Mouse (Mus musculus) mouse trophoblast stem cell (cell line): ENCODE measurements around the gene Bbs4.

Experiments used
- in situ Hi-C, 2 experiments: fragments of 300-500 bp; cut with MseI, MboI; formaldehyde crosslinking; loops; 2 replicates in 1 of 2; 3 replicates in 1 of 2; pipeline ENCODE4 v1.15.1; 2025

The Bbs4 gene

DNA sequence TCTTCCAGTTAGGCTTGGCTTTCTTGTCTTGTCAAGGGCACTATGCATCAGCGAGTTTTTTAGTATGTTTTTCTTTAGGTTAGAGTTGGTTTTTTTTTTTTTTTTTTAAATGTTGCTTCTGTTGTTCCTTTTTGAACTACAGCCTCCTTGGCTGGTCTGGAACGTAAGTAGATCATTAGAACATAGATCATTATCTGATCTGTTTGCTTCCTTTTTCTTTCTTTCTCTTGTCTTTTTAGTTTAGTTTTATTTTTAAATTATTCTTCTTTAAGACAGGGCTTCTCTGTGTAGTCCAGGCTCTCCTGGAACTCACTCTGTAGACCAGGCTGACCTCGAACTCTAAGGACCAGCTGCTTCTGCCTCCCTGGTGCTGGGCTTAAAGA, 60.8 kb downstream of the Bbs4 start:
- in situ Hi-C loops: no loop called here

DNA sequence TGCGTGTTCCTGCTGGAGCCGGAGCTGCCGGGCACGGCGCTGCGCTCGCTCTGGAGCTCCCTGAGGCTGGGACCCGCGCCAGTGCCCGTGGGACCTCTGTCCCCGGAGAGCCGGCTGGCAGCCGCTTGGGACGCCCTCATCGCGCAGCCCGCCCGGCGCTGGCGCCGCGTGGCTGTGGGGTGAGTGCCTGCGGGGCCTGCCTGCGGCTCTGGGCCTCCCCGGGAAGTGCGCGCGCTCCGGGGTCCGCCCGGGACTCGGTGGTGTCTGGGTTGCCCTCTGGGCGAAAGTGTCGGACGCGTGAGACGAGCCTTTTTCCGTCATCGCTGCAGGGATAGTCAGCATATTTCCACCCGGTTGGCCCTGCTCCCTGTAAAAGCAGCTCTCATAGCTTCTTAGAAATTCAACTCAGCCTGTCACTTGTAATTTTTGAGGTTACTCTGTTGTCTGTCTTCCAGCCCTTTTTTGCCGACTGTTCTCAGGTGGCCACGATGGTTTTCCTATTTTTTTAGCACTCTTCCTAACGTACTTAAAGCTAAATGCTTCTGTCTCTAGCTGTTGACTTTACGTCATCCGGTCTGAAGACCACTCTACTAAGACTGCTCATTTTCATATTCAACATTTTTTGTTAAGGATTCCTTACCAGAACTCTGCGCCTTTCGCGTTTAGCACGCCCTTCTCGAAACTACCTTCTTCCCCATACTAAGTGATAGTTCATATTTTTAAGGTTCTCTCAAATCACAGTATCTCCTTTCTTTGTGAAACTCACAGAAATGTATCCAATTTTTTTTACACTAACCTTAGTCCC, 61.4 kb downstream of the Bbs4 start:
- in situ Hi-C loops: no loop called here

DNA sequence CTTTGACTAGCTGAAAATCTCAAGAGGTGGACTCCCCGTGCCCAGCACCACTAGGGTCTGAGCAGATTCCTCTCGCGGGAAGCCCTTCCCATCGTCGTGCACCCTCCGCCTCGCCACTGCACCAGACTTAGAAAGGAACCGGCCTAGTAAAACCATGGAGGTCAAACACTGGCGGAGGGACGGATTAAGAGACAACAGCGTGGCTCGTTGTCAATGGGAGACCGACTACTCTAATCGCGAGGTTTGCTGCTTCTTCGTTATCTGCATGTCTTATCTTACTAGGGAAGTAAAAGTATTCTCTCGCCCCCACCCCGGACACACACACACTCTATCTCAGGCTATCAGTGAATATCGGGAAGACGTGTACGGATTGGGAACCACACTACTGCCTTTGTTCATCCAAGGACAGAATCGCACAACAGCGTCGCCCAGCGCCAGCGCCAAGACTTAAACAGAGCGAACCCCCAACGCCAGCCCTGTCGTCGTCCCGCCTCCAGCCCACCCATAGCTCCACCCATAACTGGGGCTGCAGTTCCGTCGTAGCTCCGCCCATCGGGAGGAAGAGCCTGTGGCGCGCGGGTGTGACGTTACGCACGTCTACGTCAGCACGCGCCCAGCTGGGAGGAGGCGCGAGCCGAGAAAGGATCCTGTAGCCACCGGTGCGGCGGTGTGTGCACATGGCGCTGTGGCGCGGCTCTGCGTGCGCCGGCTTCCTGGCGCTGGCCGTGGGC, 62.2 kb downstream of the Bbs4 start, which contains the start of gene Adpgk:
TSS of gene Adpgk (plus strand) at position 602 of the 731 bp plus-strand sequence.
- in situ Hi-C loops: no loop called here

DNA sequence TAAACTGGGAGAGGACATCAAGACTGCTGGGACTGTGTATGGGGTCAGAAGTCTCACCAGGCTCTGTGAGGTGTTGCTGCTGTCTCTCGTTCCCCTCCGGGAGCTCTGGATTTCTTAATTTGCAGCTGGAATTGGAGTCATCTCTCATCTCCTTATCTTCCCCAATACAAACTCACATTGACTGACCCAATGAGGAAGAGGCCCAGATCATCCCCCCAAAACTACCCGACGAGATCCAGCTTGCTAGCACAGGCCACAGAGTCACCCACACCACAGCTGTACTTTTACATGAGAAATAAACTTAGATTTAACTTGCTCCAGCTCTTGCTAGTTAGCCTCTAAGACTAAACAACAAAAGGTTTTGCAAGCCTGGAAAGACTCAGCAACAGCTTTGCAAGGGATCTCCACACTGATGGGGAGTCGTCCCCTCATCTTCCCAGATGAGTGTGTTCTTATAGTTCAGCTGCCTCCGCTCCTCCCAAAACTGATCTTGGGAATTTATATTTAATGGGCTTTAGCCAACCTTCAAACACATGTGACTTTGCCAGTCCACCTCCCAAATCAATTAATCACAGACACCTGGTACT, 63.7 kb downstream of the Bbs4 start:
- in situ Hi-C loops: no loop called here

DNA sequence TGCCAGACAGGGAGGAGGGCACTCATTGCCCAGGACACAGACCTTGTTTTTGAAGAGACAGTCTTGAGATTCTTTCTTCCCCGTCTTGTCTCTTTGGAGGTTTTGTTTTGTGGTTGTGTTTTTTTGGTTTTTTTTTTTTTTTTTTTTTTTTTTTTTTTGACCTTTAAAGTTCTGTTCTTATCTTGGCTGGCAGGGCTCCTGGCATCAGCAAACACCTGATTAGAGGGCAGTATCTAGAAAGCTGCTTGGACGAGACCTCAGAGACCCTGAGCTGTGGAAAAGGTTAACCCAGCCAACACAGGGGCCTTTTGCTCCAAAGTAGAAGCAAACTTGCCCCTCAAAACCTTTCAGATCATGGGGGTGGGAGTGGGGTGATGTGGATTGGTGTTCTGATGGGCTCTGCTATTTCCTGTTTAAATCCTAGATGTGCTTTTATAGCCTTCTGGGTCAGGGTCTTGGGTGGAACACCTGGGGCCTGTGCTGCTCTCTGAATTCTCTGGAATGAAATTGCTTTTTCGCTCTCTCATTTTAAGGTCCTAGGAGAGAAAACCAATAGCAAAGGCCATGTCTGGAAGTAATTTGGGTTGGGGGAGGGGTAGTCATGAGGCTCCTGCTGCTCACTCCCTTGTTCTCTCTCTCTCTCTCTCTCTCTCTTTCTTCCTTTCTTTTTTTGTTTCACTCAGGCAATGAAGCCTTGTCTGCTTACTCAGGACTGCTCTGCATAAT, 64.5 kb downstream of the Bbs4 start:
- in situ Hi-C loops: no loop called here

DNA sequence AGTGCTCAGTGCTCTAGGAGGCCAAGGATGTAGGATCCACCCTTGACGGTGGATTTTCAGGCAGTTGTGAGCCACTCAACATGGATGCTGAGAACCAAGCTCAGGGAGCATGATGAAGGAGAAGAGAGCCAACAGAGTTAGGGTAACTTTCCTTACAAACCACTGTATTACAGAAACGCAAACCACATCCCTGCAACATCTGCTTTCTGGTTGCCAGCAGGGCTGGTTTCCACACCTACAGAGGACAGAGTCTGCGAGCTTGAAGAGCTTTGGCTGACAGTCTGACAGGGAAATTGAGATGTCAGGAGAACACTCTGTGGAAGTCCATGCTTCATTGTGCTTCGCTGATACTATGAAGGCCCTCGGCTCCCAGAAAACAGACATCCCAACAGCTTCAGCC, 65.2 kb downstream of the Bbs4 start:
- in situ Hi-C loops: no loop called here

DNA sequence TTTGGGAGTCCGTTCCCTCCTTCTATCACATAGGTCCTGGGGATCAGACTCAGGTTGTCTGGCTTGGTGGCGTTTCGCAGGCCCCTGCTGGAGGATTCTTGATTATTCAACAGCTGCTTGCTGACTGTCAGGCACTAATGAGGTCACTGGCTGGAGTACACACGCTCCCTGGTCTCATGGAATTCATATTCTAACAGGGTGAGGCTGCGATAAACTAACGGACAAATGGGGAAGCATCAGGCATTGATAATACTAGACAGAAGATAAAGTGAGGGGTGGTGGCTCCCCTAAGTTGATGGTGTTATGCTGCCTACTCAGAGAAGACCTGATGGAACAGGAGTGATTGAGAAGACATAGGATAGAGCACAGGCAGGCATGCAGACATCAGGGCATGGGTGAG, 67.7 kb downstream of the Bbs4 start:
- in situ Hi-C loops: no loop called here

DNA sequence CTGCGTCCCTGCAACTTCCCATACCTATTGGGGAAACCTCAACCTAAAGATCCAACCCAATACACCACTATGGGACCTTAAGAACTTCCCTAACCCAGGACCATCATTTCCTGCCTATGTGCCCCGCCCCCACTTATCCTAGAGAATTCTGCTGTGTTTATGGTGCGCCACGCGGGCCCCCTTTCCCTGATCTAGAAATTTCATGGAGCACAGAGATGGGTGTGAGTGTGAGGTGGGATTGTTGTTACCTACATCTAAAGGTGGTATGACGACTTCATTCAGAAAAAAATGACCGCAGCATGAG, 70.7 kb downstream of the Bbs4 start:
- in situ Hi-C loops: no loop called here

DNA sequence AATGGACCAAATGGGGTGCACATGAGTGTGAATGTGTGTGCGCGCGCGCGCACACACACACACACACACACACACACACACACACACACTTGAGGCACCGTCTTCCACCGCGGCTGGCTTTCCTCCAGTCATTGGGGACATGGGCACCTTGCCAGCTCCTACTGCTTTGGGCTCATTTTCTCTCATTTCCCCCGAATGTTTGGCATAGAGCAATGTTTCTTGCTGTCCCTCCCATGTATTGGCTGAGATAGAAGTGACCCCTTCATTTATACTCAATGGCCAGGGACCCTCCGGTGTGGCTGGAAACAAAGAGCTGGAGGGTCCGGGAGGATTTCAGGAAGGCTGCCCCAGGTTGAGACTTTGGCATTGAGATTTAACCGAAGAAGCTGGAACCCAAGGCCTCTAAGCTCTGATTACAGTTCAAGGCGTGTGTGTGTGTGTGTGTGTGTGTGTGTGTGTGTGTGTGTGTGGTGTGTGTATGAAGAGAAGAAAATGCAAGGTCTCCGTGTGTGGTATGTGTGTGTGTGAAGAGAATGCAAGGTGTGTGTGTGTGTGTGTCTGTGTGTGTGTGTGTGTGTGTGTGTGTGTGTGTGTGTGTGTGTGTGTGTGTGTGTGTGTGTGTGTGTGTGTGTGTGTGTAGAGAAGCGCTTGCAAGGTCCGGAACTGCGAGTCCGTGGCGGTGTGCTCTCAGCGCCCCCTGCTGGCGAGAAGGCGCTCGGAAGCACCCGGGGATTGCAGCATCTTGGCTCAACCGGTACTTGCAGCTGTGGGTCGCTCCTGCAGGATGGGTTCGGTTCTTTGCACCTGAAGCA, 71.2 kb downstream of the Bbs4 start:
- in situ Hi-C loops: no loop called here

DNA sequence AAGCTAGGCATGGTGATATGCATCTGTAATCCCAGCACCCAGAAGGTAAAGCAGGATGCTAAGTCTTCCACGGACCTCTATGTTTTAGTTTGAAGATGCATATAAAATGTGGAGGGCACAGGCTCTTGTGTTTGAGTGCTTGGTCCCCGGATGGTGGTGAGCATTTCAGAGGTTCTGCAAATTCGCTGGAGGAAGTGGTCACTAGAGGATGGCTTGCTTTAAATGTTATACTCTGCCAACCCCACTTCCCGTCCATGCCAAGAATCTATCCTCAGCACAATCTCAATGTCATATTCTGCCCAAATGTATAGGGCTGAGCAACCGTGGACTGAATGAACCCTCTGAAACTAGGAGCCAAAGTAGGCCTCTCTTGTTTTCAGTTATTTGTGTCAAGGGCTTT, 72.4 kb downstream of the Bbs4 start:
- in situ Hi-C loops: no loop called here

DNA sequence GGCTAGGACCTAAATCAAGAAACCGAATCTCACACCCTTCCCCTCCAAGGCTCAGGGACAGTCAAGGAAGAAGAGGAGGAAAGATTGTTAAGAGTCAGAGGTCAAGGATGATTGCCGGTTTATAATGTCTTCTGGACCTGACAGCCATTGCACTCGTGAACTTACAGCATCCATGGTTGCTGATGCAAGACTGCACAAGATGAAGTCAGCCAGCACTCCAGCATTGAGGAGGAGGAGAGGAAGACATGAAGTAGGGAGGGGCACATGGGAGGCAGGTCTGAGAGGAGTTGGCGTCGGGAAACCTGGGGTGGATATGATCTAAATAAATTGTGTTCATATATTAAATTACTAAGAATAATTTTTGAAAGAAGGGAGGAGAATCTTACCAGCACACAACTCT, 74.6 kb downstream of the Bbs4 start:
- in situ Hi-C loops: loop anchor here in 1 of 2 experiments (10.0 kb wide), 1 partner anchor 254 kb away; no protein-coding TSS in a partner anchor

DNA sequence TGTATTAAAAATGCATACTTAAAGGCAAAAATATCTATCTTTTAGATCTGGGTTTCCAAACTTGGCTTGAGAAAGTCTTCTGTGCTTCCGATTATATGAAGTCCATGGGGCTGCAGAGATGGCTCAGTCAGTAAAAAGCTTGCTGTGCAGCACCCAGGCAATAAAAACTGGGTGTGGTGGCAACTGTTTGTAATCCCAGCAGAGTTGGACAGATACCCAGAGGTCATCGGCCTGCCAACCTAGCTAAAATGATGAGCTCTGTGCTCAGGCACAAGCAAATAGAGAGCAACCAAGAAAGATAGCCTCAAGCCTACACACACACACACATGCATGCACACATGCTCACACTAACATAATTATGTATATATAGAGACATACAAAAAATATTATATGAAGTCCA, 75.1 kb downstream of the Bbs4 start:
- in situ Hi-C loops: loop anchor here in 1 of 2 experiments (10.0 kb wide), 1 partner anchor 253 kb away; no protein-coding TSS in a partner anchor

DNA sequence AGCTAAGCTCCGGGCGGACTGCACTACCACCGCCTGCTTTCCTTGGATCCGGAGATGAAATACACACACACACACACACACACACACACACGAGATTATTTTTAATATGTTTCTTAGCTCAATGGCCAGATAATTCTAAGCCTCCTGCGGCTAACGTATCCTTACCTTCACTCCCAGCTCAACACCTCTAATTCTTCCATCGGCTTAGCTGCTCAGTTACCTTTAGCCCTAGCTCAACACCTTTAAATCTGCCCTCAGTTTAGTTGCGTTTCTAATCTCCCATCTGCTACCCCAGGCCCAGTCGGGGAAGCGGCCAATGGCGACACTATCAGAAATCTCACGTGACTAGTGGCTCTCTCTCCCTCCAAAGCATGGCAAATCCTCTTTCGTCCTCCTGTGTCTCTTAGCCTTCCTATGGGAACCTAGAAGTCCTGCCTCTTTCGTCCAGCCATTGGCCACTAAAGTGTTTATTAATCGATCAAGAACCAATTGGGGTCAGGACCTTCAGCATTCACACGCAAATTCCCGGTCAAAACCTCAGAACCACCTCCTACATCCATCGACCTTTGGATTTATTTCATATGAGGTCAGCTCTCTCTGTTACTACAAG, 78.4 kb downstream of the Bbs4 start:
- in situ Hi-C loops: loop anchor here in 1 of 2 experiments (10.0 kb wide), 1 partner anchor 250 kb away; no protein-coding TSS in a partner anchor

DNA sequence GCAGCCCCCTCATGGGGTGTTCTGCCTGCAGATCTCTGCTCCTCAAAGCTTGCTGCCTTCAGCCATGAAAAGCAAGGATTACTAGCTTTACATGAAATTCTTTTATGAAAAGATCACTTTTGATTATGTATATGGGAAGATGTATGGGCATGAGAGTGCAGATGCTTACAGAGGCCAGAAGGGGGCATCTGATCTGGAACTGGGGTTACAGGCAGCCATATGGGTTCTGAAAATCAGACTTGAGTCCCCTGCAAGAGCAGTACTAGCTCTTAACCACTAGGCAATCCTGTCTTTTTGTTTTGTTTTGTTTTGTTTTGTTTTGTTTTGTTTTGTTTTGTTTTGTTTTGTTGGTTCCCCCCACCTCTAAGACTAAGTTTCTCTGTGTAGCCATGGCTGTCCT, 80.1 kb downstream of the Bbs4 start:
- in situ Hi-C loops: loop anchor here in 1 of 2 experiments (10.0 kb wide), 1 partner anchor 248 kb away; no protein-coding TSS in a partner anchor
